Mouse (Mus musculus) ES-Bruce4 (cell line): ENCODE data around the gene Runx2.

Source experiments
- CTCF ChIP-seq: IDR thresholded peaks from one replicate; pipeline ENCODE4 v1.8.1; 2011; ENCODE audit warnings: low read depth, low read length
- EP300 ChIP-seq: IDR thresholded peaks from 2 replicates; pipeline ENCODE4 v1.6.1; 2011; ENCODE audit warnings: low read depth, low read length; ENCODE audit not compliant: insufficient read depth
- POLR2A ChIP-seq: IDR thresholded peaks from one replicate; pipeline ENCODE4 v1.8.1; 2011; ENCODE audit warnings: low read length; ENCODE audit not compliant: insufficient read depth

- TF ChIP-seq CTCF = no peak
- no peak for TF ChIP-seq POLR2A
- TF ChIP-seq EP300 = no peak
These were observed 144.6 kb downstream of the Runx2 start for GRCm38 (mm10) chr17:44669985-44670384.
